Mouse (Mus musculus) stomach, embryonic 16.5 days (tissue): ENCODE data around the gene Tns1. TPM values are rescaled to one million over a fixed set of nuclear protein-coding genes. Genes with fewer than 3 reads are reported as not detected.

Experiments
- ATAC-seq: fragments of 200-750 bp; cut with Nextera tagmentation; 2 replicates; pipeline ENCODE4 v1.8.0; 2017; ENCODE audit warnings: moderate number of reproducible peaks, moderate TSS enrichment; ENCODE audit not compliant: insufficient read depth, low FRiP score
- H3K27ac ChIP-seq: fragments of 300-500 bp; sonication (generic); 2 replicates; pipeline ENCODE4 v1.5.1; 2014; ENCODE audit warnings: low read length
- H3K27me3 ChIP-seq: fragments of 300-500 bp; sonication (generic); 2 replicates; pipeline ENCODE4 v1.6.1; 2014; ENCODE audit warnings: low read length, control low read depth, mixed read lengths; ENCODE audit not compliant: control insufficient read depth, insufficient read depth
- H3K36me3 ChIP-seq: fragments of 300-500 bp; sonication (generic); 2 replicates; pipeline ENCODE4 v1.6.1; 2014; ENCODE audit warnings: low read length; ENCODE audit not compliant: control insufficient read depth, insufficient read depth
- H3K4me1 ChIP-seq: fragments of 300-500 bp; sonication (generic); 2 replicates; pipeline ENCODE4 v1.6.1; 2014; ENCODE audit warnings: low read length, control low read depth, mixed read lengths; ENCODE audit not compliant: control insufficient read depth, insufficient read depth
- H3K4me2 ChIP-seq: fragments of 300-500 bp; sonication (generic); 2 replicates; pipeline ENCODE4 v1.6.1; 2014; ENCODE audit warnings: low read depth, low read length, mixed read lengths
- H3K4me3 ChIP-seq: fragments of 300-500 bp; sonication (generic); replicated peaks from 2 replicates; pipeline ENCODE4 v1.5.1; 2014; ENCODE audit warnings: mild to moderate bottlenecking, low read length
- H3K9ac ChIP-seq: fragments of 300-500 bp; sonication (generic); 2 replicates; pipeline ENCODE4 v1.6.1; 2014; ENCODE audit warnings: low read length
- H3K9me3 ChIP-seq: fragments of 300-500 bp; sonication (generic); replicated peaks from 2 replicates; pipeline ENCODE4 v1.6.1; 2016; ENCODE audit warnings: low read length, control low read depth; ENCODE audit not compliant: control insufficient read depth
- WGBS: fragments of 180-500 bp; shearing (Covaris S2); extraction: QIAGEN DNeasy Blood & Tissue Kit; methylation state at CpG from one replicate; pipeline ENCODE4 v1.1.7; 2014; 5-methylcytosine and 5-hydroxymethylcytosine counted together
- polyA plus RNA-seq: library from polyadenylated mRNA; unstranded; fragments of >200 nt; fragmentation: Nextera tagmentation; extraction: Ambion mirVana; gene quantifications from 2 replicates; pipeline ENCODE4 v1.2.1, GENCODE M21; 2015

Tns1 gene
- polyA plus RNA-seq, 1 experiment from 2014 or later = 45.0 TPM

DNA sequence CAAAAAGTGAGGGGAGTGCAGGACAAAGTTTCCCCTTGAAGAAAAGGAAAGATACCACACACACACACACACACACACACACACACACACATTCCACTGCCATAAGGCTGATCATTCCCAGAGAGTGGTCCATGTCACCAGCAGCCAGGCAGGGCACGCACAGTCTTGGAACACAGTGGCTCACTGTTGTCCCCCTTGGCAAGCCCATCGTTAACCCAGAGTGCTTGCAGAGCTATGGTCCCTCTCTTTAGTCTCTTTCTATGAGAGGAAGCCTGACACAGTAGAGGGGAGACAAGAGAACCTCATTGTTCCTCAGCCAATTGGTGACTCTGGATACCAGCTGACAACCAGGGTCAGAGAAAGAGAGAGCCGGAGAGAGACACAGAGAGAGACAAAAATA lies 179.9 kb downstream of the Tns1 start:
- Histone ChIP-seq H3K9me3 (no peaks in the 10 kb centered on the region), H3K9ac (0 out of 2 replicates have a peak overlapping the region, but pooled peaks have one; percentile 11), H3K4me3 (no peak overlapping the region), H3K4me1 (peaks cover 24% of the 10 kb centered on the region), H3K4me2 (no peak overlapping the region), H3K36me3 (no peaks in the 10 kb centered on the region), H3K27ac (peak overlapping the region; percentile 87), H3K27me3 (no peaks in the 10 kb centered on the region)
- no peak for ATAC-seq
- WGBS = 72% methylated on average over 3 of the region's 3 CpGs

DNA sequence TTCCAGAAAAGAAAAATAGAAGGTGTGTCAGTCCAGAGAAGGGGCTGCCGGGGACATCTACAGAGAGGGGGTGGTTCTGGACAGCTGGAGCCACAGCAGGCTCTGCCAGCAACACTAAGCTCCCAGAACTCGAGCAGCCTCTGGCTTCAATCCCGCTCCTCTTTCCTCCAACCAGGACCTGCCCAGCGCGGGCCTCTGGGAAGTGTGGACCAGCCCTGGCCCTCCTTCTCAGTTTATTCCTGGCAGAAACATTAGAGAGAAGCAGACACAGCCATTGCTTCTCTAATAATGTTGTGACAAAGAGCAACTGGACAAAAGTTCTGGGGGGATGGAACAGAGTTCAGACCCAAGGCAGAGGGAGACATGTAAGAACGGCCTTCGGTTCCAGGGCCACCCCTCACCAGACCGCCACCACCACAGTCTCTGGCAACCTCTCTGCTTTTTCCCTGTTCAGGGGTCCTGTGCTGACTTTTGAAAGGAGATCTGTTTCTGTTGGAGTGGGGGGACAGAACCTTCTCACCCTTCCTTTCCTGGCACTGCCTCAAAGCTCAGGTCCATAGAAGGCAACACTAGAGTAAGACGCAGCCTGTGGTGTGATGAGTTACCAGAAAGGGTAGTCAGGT lies 180.5 kb downstream of the Tns1 start:
- H3K4me1 ChIP-seq = peaks cover 24% of the 10 kb centered on the region
- peak overlapping the region; percentile 24; the same call in 1 of the 2 replicates for H3K9ac ChIP-seq
- 41% methylated on average over 9 of the region's 9 CpGs for WGBS
- ATAC-seq = peak; percentile 86
- H3K4me2 ChIP-seq = no peak overlapping the region
- no peaks in the 10 kb centered on the region for H3K9me3 ChIP-seq
- H3K27me3 ChIP-seq = no peaks in the 10 kb centered on the region
- no peaks in the 10 kb centered on the region for H3K36me3 ChIP-seq
- peak overlapping the region; percentile 87 for H3K27ac ChIP-seq
- H3K4me3 ChIP-seq = no peak overlapping the region

DNA sequence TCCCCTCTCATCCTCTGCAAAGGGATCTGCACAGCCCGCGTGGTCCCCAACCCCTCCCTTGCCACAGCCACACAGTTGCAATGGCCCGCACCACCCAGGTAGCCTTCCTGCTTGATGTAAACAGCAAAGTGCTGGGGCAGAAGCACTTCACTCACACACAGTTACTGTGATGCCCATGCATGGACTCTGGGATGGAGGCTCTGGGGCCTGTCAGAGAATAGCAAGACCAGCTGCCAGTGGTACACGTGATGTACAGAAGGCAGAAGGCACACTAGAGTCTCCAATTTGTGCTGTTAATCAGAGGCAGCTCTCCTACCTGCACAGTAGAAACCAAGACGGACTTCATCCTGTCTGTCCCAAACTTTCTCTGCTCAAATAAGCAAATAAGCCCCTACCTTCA lies 181.0 kb downstream of the Tns1 start:
- no peaks in the 10 kb centered on the region for H3K27me3 ChIP-seq
- no peak overlapping the region for H3K4me3 ChIP-seq
- ATAC-seq = peak; percentile 23; the same call in 1 of the 2 replicates
- no peaks in the 10 kb centered on the region for H3K36me3 ChIP-seq
- WGBS = 73% methylated on average over 5 of the region's 5 CpGs
- H3K27ac ChIP-seq = peak overlapping the region; percentile 87
- no peaks in the 10 kb centered on the region for H3K9me3 ChIP-seq
- H3K9ac ChIP-seq = no peak overlapping the region
- peaks cover 24% of the 10 kb centered on the region for H3K4me1 ChIP-seq
- H3K4me2 ChIP-seq = no peak overlapping the region

DNA sequence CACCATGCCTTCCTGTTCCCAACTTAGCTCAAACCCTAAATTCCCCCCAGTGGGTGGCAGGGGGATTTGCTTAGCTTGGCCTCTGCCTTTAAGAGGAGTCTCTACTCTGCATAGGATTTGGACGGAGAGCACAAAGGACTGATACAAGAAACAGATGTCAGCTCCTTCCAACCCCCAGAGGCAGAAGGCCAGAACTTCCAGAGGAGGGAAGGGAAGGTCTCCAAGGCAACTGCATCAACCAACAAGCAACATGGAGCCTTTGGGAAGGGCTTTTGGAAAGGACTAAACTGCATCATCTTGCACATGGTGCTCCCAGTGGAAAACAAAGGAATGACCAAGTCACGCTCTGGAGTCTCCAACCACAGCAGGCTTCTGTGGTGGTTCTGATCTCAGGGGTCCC lies 182.0 kb downstream of the Tns1 start:
- H3K4me3 ChIP-seq = no peak overlapping the region
- 52% methylated on average over 2 of the region's 2 CpGs for WGBS
- H3K9ac ChIP-seq = no peak overlapping the region; the same call in 1 of the 2 replicates
- peak overlapping the region; percentile 87 for H3K27ac ChIP-seq
- H3K9me3 ChIP-seq = no peaks in the 10 kb centered on the region
- H3K4me2 ChIP-seq = no peak overlapping the region
- H3K36me3 ChIP-seq = no peaks in the 10 kb centered on the region
- H3K27me3 ChIP-seq = no peaks in the 10 kb centered on the region
- ATAC-seq = peak; percentile 59
- peaks cover 24% of the 10 kb centered on the region for H3K4me1 ChIP-seq

DNA sequence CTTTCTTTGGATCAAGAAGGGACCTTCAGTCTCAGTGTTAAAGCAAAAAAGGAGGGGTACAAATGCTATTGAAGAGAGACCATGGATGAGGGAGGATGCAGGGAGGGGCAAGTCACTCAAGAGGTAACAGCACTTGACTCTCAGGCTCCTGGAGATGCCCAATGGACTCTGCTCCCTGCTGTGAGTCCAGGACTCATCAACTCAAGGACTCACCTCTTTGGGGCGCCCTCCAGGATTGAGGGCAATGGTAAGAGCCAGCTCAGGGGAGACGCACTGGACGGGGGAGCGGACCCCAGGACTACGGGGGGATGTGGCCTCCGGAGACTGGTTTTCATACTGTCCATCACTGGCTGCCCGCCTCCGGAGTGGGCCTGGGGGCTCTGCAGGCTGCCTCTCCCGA lies 182.6 kb downstream of the Tns1 start:
- no peaks in the 10 kb centered on the region for H3K36me3 ChIP-seq
- no peak for ATAC-seq
- H3K9ac ChIP-seq = peak overlapping the region; percentile 2; the same call in 1 of the 2 replicates
- WGBS = 84% methylated on average over 9 of the region's 9 CpGs
- H3K27me3 ChIP-seq = no peaks in the 10 kb centered on the region
- H3K4me1 ChIP-seq = peaks cover 24% of the 10 kb centered on the region
- H3K27ac ChIP-seq = peak overlapping the region; percentile 87
- no peak overlapping the region for H3K4me2 ChIP-seq
- no peaks in the 10 kb centered on the region for H3K9me3 ChIP-seq
- no peak overlapping the region for H3K4me3 ChIP-seq

DNA sequence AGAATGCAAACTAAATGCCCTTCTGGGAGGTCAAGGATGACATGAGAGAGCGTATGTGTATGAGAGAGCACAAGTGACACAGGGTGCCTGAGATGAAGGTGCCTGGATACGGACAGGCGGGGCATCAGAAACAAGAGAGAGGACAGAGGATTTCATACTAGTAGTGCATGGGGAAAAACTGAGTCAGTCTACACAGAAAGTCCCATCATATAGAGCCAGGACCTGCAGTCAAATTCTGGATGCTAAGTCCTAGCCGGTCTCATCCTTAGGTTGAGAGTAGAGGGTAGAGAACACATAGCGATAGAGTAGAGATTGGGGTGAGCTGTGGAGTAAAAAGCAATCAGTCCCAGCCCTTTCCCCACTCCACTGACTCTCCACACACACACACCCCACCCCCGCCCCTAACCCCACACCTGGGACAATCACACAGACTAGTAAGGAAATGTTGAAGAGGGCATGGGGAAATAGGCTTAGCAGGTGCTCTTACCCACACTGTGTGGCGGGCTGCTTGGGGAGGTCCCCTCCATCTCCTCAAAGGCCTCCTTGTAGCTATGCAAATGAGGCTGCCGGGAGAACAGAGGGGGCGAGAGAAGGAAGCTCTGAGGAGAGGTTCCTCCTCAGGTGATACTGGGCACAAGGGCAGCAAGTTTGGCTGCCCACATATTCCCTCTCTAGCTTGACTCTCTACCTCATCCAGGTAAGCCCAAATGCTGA lies 183.6 kb downstream of the Tns1 start:
- Histone ChIP-seq H3K9me3 (no peaks in the 10 kb centered on the region), H3K36me3 (no peaks in the 10 kb centered on the region), H3K9ac (no peak overlapping the region), H3K27ac (no peak overlapping the region), H3K4me1 (peaks cover 24% of the 10 kb centered on the region), H3K4me2 (no peak overlapping the region), H3K4me3 (no peak overlapping the region), H3K27me3 (no peaks in the 10 kb centered on the region)
- no peak for ATAC-seq
- WGBS = 87% methylated on average over 9 of the region's 9 CpGs

DNA sequence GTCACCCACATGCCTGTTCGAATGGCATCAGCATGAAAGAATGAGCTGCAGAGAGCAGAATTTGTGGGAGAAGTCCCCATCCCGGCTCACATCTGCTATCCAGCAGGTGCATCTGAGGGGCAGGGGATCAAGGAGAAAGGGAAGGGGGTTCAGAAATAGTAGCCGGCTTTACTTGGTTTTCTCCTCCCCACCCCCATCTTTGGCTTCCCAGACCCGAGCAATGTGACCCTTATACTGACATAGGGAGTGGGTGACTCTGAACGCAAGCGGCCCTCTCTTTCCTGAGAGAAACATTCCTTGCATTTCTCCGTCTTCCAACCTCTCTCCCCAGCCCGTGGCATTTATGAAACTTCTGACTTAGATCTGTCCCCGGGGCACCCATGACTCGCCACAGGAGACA lies 185.7 kb downstream of the Tns1 start:
- H3K4me2 ChIP-seq = no peak overlapping the region
- H3K36me3 ChIP-seq = no peaks in the 10 kb centered on the region
- no peak overlapping the region for H3K4me3 ChIP-seq
- ATAC-seq = no peak
- WGBS = 77% methylated on average over 10 of the region's 10 CpGs
- H3K9ac ChIP-seq = no peak overlapping the region
- H3K27ac ChIP-seq = no peak overlapping the region
- H3K9me3 ChIP-seq = no peaks in the 10 kb centered on the region
- no peaks in the 10 kb centered on the region for H3K27me3 ChIP-seq
- H3K4me1 ChIP-seq = peaks cover 18% of the 10 kb centered on the region

DNA sequence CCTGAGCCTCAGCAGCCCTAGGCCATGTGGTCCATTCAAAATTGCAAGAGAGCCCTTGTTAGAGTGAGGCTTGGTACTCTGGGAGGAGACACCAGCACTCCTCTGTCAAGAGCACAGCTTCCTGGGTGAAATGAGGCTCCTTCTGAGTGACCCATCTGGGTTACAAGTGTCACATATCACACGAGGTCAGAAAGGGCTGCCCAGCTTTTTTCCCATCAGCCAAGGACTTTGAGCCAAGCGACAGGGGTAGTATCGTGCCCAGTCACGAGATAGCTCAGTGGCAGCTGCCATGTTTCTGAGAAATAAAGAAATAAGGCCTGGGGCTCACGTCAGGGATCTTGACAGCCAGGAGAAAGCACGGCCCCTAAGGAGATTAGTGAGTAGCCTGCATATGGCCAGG lies 186.4 kb downstream of the Tns1 start:
- Histone ChIP-seq H3K27me3 (no peaks in the 10 kb centered on the region), H3K36me3 (no peaks in the 10 kb centered on the region), H3K4me3 (no peak overlapping the region), H3K9ac (no peak overlapping the region; the same call in 1 of the 2 replicates), H3K4me2 (no peak overlapping the region), H3K27ac (no peak overlapping the region), H3K9me3 (no peaks in the 10 kb centered on the region), H3K4me1 (peaks cover 18% of the 10 kb centered on the region)
- no peak for ATAC-seq
- 71% methylated on average over 6 of the region's 6 CpGs for WGBS

DNA sequence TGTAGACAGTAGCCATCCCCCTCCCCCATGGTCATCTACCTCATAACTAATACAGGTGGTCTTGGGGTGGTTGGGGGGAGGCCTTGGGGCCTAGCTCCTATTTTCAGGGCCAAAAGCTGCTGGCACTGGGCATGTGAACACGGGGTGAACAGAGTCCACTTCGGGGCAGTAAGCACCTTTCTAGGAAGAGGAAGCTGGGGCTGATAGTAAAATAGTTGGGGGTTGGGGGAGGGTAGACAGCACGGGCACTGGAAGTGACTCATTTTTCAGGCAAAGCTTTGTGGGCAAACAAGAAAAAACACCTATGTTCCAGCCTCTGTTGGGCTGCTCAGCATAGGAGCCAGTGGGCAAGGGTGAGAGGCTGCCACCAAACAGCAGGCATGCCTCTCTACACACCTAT lies 187.7 kb downstream of the Tns1 start:
- Histone ChIP-seq H3K4me1 (peaks cover 10% of the 10 kb centered on the region), H3K9ac (no peak overlapping the region), H3K9me3 (no peaks in the 10 kb centered on the region), H3K27me3 (no peaks in the 10 kb centered on the region), H3K36me3 (no peaks in the 10 kb centered on the region), H3K4me3 (no peak overlapping the region), H3K4me2 (no peak overlapping the region), H3K27ac (no peak overlapping the region)
- no peak; the same call in 1 of the 2 replicates for ATAC-seq
- WGBS = 56% methylated on average over 3 of the region's 3 CpGs
